Mouse (Mus musculus): Measurements from ENCODE around the gene Olfr316. TPM values are rescaled to one million over a fixed set of nuclear protein-coding genes. Genes with fewer than 3 reads are reported as not detected.
"Not testable (repeated sequence)": the region's sequence is repeated elsewhere in the genome, so short reads cannot be mapped to it uniquely, and the experiment has no call there.

The Olfr316 gene
- polyA plus RNA-seq (2017; shearing (Covaris generic)): not detected

GRCm38 (mm10) chr11:58752434-58752833 is at the start of gene Olfr316:
Gene Olfr316, plus strand, starts transcription at chr11:58752734.
- no peak for ATAC-seq

- no peak for ATAC-seq
Observed at GRCm38 (mm10) chr11:58709086-58709485, 43.4 kb upstream of the Olfr316 start.

DNA sequence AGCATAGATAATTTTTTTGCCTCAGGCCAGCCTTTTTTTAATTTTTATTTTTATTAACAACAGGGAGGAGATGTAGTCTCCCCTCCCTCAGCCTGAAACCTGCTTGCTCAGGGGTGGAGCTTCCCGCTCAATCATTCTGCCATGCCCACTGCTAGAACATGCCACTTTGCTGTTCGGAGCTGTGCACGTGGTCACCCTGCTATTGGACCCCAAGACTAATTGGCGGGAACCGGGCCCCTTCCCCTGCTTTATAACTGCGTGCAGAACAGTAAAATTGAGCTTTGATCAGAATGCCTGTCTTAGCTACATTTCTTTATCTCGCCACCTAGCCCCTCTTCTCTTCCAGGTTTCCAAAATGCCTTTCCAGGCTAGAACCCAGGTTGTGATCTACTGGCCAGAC is 34.8 kb upstream of the Olfr316 start:
- ATAC-seq: not testable (repeated sequence)

GRCm38 (mm10) chr11:58719701-58720100 is 32.8 kb upstream of the Olfr316 start:
- no peak for ATAC-seq

DNA sequence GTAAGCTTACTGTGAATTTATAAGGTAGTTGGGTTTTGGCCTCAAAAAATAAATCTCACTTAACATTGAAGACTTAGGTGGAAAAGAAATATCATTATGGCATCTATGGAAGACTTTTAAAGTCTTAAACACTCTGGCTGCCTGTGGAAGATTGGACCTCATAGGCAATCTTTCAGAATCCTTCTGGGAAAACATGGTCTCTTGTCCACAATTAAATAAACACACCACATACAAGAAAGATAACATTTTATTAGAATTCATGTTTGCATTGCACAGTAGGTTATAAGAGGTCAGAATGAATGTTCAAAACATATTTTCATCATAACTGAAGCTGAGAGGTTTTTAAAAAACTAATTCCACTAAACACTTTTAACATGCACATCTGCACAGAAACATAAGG is 28.6 kb upstream of the Olfr316 start, which contains the start of gene Olfr318:
Gene Olfr318 (minus strand): TSS at position 101 of the 400 bp plus-strand sequence.
- no peak for ATAC-seq

DNA sequence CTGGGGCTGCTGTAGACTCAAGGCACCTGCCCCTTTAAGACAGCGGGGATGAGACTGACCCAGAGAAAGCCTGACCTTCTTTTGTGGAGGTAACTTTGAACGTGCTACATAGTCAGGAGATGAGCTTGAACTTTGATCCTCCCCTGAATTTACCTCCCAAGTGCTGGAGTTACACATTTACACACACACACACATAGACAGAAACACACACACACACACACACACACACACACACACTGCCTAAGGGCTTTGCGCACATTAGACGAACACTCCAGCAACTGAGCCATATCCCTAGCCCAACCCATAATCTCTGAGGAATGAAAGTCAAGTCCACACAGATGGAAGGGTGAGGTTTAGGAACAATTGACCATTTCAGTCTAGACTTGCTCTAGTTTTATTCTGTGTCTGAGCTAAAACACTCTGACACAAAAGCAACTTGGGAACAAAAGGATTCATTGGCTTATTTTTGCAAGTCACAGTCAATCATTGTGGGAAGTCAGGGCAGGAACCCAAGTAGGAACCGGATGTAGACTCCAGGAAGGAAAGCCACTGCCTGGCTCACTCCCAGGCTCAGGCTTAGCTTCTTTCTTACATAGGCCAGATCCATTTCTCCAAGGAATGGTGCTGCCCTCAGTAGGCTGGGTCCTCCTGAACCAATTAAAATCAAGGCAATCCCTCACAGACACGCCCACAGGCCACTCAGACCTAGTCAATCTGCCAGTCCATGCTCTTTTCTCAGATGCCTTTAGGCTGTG is 24.5 kb upstream of the Olfr316 start:
- not testable (repeated sequence) for ATAC-seq

DNA sequence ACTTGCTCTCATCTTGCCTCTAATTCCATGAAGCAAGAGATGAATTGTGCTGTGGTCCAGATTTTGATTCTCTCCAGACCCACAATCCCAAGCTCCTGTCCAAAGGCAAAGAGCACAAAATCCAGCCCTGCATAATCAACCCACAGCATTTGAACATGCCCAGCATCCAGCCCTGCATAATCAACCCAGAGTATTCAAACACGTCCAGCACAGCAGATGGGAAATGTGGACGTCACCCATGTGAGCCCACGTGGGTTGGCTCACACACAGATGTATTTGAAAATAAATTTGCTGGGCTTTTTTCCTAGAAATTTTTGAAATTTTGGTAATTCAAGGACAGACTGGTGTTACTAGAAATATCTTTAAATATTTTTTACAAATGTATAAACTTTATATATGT is 19.2 kb upstream of the Olfr316 start:
- ATAC-seq: no peak

DNA sequence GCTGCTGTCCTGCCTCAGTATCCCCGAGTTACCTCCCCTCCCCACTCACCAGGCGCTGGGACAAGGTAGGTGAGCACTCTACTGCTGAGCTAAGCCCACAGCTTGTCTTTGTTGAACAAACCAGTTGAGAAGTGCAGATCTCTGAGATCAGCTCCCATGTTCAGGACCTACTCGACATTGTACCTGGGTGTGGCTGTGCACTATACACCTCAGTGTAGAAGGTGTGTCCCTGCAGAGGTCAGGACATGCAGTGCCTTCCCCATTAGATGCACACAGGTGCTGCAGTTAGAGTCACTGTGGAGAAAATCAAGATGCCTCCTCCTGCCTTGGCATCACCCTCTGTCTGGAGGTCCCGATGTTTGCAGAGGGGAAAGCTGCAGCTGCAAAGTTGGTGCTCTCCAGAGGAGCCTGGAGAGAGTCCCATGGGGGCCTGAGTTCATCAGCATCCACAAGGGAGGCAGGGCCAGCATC is 13.7 kb upstream of the Olfr316 start, which contains the start of gene Olfr317:
Gene Olfr317 (minus strand): TSS at position 421 of the 471 bp plus-strand sequence.
- no peak for ATAC-seq

DNA sequence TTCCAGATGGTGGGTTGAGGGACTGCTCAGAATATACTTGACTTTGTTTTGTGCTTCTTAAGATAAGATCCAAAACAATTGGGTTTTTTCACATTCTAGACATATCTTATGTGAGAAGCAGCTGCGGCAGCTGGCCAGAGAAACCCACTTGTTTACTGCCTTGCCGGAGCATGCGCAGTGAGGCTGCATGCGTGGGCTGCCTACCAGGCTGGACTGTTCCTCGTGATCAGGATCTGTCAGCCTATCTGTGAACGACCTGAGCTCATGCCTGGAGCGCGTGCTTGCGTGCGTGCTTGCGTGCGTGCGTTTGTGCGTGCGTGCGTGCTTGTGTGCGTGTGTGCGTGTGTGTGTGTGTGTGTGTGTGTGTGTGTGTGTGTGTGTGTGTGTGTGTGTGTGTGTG is 1.4 kb upstream of the Olfr316 start:
- ATAC-seq: not testable (repeated sequence)

- no peak for ATAC-seq
Observed at GRCm38 (mm10) chr11:58772888-58773287, 20.4 kb downstream of the Olfr316 start, which contains the start of gene Olfr315. Gene Olfr315, plus strand, starts transcription at chr11:58773188.

DNA sequence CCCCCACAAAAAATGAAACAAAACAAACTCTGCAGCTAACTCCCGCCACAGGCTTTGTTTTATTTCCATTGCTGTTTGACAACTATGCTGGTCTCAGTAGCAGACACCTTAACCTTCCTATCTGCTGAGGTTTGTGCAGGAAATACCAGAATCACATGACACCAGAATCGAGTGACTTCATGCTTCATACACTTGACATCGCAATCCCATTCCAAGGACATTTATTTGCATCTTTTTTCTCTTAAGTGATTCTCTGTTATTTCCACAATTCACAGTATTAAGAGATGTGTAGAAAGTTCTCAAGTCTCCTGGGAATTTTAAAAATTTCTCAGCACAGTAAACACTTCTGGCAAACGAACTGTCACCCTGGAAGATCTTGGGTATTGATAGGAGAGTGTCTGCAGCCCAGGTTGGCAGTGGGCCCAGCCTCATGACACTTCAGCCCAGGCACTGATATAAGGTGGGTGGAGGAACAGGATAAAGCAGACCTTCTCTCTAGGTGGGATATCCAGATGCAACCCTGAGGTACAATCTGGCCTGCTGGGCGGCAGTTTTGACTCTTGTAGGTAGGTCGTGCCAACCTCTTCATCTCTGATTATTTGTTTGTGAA is 30.1 kb downstream of the Olfr316 start, which contains the start of gene Olfr314:
Gene Olfr314 (plus strand): TSS at position 473 of the 610 bp plus-strand sequence.
- no peak for ATAC-seq

DNA sequence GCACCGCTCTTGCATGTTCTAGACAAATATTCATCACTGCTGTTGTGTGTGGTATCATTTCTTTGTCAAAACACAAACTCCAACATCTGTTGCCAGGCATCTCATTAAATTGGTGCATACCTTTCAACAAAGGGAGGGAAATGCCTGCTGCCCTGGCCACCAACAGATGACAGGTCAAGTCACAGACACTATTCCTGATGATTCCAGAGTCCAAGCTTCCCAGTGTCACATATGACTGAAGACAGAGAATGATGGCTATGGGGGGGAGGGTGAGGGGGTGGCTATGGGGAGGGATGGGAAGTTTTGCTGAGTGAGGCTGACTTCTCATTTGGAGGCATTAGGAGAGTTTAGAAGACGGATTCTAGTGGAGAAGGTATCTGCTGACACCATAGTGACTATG is 31.6 kb downstream of the Olfr316 start:
- ATAC-seq: no peak

DNA sequence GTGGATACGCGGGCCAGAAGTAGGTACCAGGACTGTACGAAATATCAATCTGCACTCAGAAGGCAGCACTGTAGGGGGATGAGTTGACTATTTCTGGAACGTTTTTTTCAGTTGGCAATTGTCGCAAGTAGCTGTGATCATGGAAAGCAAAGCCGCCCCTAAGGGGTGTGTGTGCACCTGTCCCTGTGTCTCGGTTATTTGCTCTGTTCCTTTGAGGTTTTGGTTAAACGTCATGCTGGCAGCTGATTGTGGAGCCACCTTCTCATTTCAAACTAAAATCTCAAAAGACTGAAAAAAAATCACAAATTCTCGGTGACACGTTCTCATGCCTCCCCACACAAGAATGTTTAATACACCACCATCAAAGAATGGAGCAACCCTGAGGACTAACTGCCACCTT is 35.1 kb downstream of the Olfr316 start:
- no peak for ATAC-seq

GRCm38 (mm10) chr11:58788346-58788745 is 35.8 kb downstream of the Olfr316 start:
- no peak for ATAC-seq

DNA sequence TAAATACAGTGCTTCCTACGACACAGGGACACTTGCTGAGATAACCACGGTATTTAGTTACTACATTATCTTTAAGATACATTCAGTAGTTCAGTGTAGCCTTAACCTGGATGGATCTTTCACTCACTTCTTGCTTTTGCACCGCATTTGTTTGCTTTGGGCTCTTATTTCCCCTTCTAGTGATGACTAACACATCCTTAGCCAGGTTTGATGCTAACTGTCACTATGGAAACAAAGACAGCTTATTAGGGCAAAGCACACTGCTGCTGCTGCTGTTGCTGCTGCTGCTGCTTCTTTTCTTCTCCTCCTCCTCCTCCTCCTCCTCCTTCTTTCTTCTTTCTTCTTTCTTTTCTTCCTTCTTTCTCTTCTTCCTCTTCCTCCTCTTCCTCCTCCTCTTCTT is 37.0 kb downstream of the Olfr316 start:
- ATAC-seq: no peak

- no peak for ATAC-seq
Observed at GRCm38 (mm10) chr11:58790053-58790452, 37.5 kb downstream of the Olfr316 start.

DNA sequence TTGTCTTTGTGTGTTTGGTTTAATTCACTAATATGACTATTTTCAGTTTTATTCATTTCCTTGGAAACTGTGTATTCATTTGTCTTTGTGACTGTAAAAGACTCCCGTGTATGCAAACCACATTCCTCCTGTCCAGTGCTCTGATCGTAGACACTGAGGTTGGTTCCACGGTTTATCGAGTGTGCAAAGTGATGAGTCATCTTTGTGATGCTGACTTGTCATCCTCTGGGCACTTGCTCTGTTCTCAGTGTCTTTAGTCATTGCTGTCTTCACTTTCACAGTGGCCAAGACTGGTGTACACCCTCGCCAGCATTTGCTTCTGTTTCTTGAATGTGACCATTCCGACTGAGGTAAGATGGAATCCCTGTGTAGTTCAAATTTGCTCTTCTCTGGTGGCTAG is 38.1 kb downstream of the Olfr316 start:
- ATAC-seq: no peak

DNA sequence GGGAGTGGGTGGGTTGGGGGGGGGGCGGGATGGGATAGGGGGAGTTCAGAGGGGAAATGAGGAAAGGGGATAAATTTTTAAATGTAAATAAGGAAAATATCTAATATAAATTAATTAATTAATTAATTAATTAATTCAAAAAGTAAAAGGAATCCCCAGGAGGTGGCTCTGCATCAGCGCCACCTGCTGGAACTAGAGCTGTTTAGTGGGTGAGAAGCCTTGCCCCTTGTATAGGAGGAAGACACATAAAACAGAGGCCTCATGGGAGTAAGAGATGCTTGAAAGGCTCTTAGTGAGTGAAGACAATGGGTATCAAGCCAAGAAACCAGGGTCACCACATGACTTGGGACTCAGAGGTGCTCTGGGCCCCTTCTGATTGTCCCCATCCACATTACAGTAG is 43.3 kb downstream of the Olfr316 start:
- ATAC-seq: no peak

GRCm38 (mm10) chr11:58796850-58797249 is 44.3 kb downstream of the Olfr316 start:
- ATAC-seq: no peak

GRCm38 (mm10) chr11:58799747-58800146 is 47.2 kb downstream of the Olfr316 start:
- ATAC-seq: no peak

DNA sequence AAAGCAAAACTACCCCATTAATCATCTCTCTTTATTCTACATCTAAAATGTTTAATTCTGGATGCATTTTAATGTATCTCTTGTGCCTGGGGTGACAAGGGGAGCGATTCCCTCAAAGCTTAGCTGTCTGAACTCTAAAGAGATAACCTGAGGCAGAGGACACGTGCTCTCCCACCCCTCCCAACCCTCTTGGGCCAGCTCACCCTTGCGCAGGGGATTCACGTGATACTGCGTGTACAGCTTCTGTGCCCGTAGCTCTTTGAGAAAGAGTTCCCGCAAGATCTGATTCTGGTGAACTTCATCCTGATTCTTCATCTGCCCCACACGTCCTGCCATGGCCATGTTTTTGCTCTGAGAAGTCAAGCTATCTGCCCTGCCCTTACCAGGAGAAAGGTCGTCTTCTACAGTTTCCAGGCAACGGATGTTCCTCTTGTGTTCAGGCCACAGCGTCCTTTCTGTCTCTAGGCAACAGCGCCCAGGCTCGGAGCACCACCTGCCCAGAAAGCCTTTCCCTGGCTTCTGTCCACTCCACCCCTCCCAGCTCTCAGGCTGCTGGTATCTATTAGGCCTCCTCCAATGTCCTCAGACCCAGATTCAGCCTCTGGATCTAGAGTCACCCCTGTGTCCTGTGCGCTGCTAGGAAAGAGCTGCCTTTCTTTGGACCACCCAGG is 49.2 kb downstream of the Olfr316 start, which contains the start of gene Fam183b:
Gene Fam183b (minus strand): TSS at position 403 of the 671 bp plus-strand sequence.
- ATAC-seq: no peak

- no peak for ATAC-seq
Observed at GRCm38 (mm10) chr11:58803871-58804270, 51.3 kb downstream of the Olfr316 start.

GRCm38 (mm10) chr11:58804393-58804792 is 51.9 kb downstream of the Olfr316 start:
- ATAC-seq: no peak

Measured in inflammation-experienced regulatory T-cells, adult 6 months (primary cell).